Mouse (Mus musculus) right cerebral cortex, postnatal 4 days (tissue): ENCODE data around the gene Enox1.

Experiments used
- DNase-seq: peaks from one replicate; pipeline ENCODE4 v3.0.0-alpha.2; 2022

The Enox1 gene

DNA sequence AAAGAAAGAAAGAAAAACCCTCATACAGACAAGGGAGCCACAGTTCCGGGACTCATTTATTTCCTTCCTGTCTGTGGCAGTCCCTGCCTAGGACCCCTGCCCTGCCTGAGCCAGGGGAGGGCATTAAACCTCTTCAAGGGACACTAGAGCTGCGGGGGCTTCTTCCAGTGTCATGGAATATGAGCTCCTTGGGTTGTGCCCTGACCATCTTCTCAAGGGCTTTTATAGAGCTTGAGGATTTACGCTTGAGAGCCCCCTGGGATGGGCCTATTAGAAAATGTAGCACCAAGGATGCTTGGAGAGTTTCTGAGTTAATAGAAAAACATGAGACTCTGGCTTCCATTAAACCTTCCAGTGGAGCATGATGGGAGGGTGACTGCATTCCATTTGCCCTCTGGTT lies 39.7 kb downstream of the Enox1 start:
- DNase-seq = no peak

DNA sequence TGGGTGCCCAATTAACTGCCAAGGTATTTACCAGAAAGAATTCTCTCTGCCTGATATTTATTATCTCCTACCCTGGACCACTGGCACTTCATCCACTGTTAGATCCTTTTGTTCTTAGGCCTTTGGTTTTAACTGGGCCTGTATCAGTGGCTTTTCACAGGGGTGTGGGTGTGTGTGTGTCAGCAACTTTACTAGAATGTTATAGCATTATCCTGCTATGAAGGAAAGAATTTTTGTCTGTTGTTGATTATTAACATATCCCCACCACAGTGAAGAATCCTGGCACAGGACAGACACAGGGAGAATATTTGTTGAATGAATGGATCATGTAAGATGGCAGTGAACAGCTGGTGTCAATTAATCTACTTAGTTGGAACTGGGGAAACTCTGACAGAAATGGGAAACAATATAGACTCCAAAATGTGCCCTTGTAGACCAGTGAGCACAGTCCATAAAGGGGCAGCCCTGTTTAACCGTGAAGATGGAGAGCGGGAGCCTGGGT lies 40.9 kb downstream of the Enox1 start:
- DNase-seq = no peak

DNA sequence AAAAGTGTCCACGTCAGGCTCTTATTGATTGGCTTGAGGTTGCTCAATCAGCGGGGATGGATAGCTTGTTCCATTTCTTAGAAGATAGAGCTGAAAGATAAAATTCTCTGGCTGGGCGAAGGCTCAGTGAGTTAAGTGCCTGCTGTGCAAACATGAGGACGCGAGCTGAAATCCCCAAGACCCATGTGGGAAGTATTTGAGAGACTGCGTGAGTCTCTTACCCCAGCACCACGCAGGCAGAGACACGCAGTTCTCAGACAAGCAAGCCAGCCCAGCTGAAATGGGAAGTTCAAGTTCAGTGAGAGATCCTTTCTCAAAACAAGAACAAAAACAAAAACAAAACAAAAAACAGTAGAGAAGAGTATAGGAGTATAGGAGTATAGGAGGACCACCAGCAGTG lies 54.3 kb downstream of the Enox1 start:
- DNase-seq = no peak

DNA sequence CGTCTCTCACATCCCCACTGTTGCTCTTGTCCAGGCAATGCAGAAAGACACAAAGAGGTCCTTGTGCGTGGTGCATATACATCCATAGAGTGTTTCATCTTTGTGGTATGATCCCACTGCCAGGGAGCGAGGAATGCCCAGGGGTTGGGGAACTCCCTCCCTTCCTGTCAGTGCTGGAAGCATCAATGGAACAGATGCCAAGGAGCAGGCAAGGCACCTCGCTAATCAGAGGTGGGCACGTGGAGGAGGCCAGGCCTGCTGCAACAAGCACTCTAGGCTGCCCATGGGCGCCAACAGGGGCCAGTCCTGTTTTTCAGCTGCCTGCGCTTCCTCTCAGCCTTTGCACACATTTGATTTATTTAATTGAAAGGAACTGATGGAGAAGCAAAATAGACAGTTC lies 56.6 kb downstream of the Enox1 start:
- DNase-seq = no peak

DNA sequence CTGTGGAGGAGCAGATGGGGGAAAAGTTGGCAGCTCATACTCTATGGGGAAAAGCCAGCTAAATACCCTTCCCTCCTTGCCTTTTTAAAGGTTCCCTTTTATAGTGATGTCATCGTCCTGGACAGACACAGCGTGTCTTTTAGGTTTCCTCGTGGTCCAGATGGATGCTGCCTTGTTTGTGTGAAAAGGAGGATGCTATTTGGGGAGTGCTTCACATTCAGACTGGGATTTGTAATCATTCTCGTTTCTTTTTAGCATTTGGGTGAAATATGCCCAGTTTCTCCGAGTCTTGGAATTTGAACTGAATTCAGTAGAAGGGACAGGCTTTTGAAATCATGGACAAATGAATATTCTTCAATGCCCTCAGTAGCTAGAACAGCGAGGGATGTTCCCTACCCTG lies 58.3 kb downstream of the Enox1 start:
- DNase-seq = no peak

DNA sequence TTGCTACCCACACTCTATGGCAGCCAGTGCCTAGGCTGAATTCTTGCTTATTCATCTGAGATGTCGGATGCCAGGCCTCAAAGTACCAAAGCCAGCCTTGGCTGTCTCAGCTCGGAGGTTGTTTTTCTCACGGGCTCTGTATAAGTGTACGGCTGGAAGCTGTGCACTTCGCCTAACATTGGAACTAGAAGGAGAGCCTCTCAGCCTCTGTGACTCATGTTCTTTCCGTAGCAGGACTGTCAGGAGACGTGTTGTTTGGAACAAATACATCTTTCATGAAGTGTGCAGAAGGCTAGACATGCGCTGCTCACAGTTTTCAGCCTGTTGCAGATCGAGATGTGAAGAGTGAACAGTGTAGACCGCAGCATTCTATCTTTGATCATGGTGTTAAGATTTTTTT lies 68.8 kb downstream of the Enox1 start:
- no peak for DNase-seq

DNA sequence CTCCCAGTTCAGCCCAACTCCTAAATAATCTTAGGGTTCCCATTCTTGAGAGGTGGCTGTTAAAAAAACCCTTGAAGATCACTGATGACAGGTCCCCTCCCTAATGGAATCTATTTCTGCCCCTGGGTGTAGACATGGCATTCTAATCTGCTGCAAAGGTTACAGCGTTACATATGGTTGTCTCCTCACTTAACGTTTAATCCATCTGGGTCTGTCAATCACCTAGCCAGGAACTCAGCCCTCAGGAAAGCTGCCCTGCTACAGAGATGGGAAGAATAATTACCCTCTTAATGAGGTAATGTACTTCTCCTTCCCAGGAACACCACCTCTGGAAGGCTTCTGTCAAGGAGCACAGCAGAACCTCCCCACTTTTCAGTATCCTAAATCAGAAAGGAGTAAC lies 82.2 kb downstream of the Enox1 start:
- no peak for DNase-seq

DNA sequence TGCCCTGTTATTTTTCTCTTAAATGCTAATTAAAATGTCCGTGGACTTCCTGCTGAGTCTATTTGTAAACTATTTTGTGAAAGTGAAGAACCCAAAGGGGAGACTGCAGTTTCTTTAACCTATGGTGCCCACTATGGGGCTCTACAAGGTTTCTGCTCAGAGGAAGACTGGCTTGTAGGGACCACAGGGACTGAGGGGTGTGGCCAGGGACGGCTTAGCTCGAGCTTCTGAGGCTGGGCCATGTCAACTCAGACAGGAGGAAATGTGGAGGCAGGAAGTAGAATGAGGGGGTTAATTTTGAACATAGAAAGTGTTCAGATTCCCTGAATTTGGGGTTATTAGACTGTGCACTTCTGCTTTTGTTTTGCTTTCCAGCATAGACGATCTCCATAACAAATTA lies 82.8 kb downstream of the Enox1 start:
- DNase-seq = no peak

DNA sequence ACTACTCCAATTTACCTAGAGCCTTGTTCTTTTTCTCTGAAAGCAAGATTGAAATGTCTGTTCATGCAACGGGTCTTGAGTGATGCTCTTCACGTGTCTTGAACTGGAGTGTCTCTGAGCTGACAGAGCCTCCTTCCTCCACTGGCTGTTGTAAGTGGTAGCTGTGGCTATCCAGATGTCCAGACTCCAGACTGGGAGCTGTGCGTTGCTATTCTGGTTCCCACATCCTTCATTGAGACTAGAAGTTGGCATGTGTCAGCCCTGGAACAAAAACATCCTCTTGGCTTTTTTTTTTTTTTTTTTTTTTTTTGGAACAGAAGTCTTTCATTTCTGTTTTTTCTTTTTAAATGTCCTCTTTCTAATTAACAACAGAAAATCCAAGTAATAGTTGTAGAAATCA lies 90.4 kb downstream of the Enox1 start:
- DNase-seq = no peak

DNA sequence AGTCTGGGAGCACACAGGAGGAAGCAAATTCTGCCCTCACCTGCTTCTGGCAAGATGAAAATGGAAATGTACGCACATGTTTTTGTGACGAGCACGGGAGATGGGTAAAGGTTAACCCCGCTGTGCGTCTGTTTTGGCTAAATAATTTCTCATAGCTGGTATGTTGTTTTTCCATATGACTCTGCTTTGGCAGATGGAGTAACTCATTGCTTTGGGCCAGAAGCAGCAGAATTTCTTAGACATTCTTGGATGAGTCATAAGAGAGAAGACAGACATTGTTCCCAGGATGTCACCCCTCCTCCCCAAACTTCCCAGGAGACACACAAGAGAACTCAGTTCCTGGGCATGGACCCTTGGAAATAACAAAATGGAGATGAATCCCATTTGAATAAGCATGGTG lies 91.9 kb downstream of the Enox1 start:
- no peak for DNase-seq

DNA sequence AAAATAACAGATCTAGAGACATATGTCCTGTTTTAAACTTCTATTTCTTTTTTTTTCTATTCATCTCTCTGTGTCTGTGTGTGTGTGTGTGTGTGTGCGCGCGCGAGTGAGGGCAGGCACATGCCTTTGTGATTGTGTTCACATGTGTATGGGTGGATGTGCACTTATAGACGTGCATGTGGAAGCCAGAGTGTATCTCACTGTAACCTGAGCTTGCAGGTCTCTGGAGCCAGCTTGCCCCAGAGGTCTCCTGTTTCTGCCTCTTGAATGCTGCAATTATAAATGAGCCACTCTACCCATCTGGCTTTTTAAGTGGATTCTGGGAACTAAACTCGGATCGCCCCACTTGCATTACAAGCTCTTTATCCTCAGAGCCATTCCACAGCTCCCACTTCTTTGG lies 92.4 kb downstream of the Enox1 start:
- DNase-seq = no peak

DNA sequence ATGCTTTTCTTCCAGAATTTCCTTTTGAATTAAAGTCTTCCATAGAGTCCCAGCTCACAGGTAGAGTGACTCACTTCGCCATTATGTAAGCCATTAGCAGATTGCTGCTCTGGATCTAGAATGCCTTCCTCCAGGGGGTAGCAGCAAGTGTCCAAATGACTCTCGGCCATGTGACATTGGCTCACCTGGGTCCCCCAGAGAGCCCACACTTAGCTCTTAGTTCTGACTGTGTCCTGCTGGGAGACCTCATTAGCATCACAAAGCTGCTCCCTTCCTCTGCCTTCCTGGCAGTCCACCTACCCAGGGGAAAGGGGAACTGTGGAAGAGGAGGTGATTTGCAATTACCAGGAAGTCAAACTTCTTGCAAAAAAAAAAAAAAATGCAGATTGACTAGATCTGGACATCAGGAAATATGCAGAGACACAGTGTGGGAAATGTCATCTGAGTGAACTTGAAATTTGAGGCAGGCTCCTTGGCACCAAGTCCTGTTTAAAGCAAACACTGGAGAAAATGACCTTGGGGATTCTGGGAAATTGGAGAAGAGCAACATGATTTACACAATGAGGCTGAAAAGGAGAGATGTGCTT lies 94.2 kb downstream of the Enox1 start:
- DNase-seq = no peak

DNA sequence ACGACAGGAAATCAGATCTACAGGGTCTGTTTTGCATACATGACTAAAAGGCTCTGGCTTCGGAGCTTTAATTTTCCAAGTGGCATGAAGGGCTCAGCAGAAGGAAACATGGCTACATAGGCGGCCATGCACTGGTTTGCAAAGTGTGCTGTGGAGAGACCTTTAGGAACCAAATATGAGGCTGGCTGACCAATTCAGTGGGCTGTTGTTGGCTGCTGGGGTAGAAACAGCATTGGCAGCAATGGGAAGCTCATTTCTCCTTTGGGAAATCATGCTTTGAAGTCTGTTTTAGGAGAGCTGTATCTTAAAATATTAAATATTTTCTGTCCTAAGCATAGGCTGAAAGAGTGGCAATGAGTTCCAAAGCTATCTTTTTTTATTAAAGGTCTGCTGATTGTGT lies 98.6 kb downstream of the Enox1 start:
- DNase-seq = no peak

DNA sequence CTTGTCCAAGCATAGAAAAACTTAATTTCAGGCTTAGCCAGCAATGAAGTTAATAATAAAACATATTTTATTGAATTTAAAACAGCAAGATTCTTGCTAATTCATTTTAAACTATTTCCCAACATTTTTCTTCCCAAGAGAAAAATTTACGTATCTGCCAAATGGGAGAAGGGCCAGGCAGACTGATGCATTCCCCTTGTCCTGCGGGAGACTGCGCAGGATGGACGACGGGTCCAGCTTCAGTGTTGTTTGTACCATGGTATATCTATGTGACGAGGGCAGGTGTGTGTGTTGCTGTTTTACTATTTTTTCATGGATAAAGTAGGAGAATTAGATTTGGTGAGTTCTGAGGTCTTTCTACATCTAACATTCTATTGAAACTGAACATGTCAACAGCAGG lies 99.1 kb downstream of the Enox1 start:
- no peak for DNase-seq

DNA sequence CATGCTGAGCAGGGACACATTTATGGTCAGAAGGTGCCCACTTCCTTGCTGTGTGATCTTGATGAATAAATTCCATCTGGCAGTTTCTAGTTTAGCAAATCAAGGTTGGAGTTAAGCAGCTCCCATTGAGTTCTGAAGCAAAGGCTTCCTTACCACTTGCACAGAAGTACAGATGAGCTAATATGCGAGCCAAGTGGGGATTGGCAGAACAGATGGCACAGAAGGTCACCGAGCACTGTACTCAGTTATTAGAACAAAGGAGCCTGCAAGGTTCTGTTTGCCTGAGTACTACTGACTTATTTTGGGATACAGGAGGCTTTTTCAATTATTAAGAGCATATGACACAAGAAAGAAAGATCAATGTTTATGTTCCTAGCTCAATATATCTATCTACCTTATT lies 100.4 kb downstream of the Enox1 start:
- DNase-seq = no peak

DNA sequence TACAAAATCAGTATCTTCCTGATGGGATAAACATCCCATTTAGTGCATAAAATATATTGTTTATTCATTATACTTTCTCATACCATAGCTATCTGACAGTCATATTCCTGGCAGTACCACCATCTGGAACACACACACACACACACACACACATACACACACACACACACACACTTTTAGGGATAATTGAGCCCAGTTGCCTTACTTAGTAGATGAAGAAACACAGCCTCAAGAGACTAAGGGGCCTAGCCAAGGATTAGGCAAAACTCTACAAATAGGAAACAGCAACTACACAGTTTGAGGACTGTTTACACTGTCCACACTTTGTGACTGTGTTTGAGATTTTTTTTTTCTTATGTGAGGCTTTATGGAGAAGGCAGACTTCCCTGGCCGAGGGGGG lies 100.9 kb downstream of the Enox1 start:
- no peak for DNase-seq

DNA sequence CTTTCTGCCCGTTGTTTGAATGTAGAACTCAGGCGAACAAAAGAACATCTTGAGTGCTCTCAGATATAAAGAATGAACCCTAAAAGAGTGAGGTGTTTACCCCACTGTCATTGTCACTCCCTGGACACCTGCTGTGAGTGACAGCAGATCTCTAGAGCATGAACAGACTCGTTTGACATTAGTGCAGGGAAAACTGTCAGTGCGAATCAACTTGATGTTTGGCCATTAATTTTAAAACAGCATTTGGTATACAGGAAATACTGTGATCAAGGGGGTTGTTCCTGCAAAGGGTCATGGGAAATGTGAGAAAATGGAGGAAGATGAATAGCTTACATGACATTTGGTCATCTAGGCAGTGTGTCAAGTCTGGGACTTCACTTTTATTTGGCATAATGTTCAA lies 101.6 kb downstream of the Enox1 start:
- DNase-seq = no peak

DNA sequence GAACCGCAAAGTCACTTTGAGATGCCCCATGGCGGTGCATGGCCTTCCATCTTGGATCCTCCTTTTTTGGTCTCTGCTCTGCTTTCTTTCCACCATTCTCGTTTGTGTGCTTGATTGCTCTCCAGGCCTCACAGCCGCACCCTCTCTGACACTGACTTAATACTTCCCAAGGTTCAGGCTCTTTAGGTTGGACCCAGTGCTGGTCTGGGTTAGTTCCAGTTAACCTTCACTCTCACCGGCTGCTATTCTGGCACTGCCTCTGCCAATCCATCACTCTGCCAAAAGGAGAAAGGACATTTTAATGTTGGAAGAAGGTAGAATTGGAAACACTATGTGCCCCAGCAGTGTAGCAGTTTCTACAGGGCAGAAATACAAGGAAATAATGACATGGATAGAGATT lies 103.1 kb downstream of the Enox1 start:
- DNase-seq = no peak

DNA sequence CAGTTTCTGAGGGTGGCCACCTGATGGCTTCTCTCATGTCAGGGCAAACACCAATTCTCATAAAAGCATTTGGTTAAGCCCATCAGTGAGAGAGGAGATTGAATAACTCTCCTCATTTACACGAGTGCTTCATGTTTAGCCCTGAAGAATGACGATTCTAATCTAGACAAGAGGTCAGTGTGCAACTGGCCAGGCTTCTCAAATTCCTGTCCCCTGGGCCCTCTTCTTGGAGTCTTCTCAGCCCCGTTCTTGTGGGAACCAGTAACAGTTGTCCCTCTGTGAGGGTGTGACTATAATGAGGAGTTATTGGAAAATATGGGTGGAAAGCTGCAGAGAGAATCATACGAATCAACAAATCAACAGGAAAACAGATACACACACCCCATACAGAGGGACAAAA lies 103.5 kb downstream of the Enox1 start:
- DNase-seq = no peak

DNA sequence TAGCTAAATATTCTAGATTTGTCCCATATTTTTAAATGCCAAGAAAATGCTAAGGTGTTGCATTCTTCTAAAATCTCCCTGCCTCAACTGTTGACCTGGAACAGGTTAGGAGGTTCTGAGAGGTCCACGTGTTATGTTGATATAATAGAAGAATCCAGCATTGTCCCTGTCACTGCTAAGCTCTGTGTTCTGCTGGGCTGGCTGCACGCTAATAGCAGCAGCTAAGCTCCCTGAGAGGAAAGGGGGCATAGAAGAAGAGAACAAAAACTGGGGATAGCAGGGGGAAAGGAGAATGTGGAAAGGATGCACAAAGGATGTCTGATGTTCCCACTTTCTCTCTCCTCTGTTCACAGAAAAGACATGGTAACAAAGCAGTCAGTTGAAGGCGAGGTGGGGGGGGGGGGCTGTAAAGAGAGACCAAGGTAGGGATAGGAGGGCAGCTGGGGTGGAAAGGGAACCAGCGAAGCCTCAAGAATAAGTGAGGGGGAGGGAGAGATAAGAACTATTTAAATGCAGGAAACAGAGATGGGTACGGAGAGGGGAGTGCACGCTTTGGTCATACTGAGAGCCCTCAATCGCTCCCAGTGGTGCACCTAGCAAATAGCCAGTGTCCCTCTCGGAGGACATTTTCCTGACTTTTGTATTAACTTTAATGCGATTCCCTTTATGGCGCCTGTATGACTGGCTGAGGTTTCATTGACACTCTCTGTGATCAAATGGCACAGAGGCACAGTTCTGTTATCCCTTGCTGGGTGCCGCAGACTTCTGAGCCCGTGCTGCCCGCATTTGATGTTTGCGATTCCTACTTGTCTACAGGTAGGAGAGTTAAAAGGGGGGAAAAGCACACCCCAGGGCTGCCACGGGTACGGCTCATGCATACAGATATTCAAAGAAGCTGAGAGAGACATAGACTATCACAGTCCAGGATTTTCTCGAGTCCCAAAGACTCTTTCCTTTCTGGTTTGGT lies 110.5 kb downstream of the Enox1 start:
- DNase-seq = no peak

DNA sequence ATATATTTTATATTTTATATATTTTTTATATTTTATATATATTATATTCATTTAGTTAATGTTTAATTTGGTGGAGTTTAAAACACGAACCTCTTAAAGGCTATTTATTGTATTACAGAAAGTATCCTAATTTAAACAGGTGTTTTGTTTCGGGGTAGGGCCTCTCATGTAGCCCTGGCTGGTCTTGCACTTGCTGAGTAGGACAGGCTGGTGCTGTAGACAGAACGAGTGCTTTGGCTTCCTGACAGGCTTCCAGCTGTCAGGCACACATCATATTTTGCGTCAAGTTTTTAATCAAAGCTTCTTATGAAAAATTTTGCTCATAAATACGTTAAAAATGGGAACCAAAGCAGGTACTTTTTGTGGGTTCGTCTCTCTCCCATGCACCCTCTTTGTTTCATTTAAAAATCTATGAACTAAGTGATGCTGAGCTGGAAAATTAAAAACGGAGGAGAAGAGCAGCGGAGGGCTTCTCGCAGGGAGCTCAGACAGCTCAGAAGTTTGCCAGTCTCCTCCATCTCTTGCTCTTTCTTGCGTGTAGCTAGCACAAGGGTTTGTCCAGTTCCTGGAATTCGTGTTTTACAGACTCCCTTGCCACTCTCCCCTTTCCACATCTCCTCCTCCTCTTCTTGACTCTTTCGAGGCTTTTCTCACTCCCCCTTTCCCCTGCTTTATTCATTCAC lies 115.8 kb downstream of the Enox1 start:
- no peak for DNase-seq

DNA sequence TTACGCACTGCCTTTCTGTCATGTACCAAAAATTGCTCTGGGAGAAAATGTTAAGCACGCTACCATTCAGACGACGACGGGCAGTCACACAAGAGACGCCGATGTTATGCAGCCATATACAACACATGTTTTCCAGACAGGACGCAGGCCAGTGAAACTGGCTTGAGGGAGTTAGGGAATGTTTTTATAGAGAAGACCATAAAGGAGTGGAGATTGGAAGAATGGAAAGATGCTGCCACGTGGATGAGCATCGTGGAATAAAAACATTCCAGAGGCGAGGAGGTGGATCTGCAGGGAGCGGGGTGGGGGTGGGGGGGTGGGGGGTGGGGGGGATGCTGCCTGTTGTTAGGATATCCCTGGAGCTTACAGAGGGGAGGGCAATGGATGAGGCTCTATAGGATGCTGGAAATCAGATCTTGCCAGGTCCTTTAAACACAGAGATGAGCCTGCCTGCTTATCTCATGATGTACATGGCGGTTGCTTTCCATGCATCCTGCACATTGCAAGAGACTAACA lies 116.4 kb downstream of the Enox1 start:
- DNase-seq = no peak

DNA sequence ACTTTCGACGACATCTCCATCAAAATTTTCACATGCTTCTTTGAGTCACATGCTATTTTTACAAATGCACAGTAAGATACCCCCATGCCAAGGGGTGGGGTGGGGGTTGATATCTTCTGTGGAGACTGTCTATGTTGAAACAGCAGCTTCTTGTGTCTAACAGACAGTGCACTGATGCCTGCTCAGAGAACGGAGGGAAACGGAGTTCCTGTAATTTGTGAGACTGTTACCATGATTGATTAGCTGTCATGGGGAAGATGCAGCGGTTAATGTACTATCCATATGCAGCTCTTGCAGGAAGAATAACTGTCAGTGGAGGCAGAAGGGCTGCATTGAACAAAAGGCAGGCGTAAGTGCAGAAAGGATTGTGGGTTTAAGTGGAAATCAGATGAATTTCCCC lies 117.2 kb downstream of the Enox1 start:
- DNase-seq = no peak

DNA sequence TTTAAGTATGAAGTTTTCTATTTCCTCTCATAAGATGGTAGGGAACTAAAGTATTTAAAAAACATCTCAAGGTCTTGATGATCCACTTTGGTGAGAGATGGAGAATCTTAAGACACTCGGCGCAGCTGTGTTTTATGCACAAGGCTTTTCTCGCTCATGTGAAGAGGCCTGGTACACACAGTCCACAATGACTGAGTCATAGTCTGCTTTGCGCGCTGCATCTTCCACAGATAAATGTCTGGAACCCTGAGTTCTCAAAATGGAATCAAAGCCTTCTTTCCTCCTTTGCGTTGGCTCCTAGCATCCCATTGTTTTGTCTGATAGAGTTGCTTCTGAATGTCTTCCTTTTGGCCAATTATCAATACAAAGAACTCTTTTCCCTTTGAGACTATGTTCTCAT lies 119.0 kb downstream of the Enox1 start:
- no peak for DNase-seq
